In the genomic region with DNA sequence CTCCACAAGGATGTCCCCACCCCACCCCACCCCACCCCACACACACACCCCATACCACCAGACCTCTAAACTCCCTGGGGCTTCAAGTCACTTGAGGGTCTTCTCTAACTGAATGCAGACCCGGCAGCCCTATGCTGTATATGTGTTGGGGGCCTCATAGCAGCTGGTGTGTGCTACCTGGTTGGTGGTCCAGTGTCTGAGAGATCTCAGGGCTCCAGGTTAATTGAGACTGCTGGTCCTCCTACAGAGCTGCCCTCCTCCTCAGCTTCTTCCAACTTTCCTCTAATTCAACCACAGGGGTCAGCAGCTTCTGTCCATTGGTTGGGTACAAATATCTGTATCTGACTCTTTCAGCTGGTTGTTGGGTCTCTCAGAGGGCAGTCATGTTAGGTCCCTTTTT, we compare ENCODE assay signal across 23 mouse cellular contexts.
DNase-seq lines count a peak whose midpoint lies in the region; ATAC-seq and TF ChIP-seq lines count a peak whose summit lies in the region.
"Had no signal": no experiment of that assay in that cellular context is flagged by ENCODE, and none has a peak within 500 bp of the region (broad histone marks: within the 10 kb centered on the region; RNA-seq: fewer than 3 reads in every experiment).

No protein-coding gene starts in this region.

- H3K4me2 ChIP-seq in midbrain, embryonic 11.5 days = no peak overlapping the region
- no peak overlapping the region for H3K4me2 ChIP-seq in midbrain, embryonic 14.5 days (ENCODE audit: low read length)
- H3K4me2 ChIP-seq in midbrain, postnatal 0 days (ENCODE audit: low read depth, low read length, poor library complexity, severe bottlenecking) = no peak overlapping the region
- H3K4me2 ChIP-seq: embryonic facial prominence, embryonic 12.5 days; forebrain, embryonic 13.5 days; forebrain, embryonic 15.5 days had no signal

- H3K9me3 ChIP-seq in heart, embryonic 10.5 days = no peaks in the 10 kb centered on the region
- H3K9me3 ChIP-seq in midbrain, embryonic 11.5 days (ENCODE audit: control insufficient read depth, low read length) = no peaks in the 10 kb centered on the region
- H3K9me3 ChIP-seq in midbrain, embryonic 14.5 days (ENCODE audit: control insufficient read depth, low read length) = no peaks in the 10 kb centered on the region
- H3K9me3 ChIP-seq in midbrain, postnatal 0 days (ENCODE audit: low read length) = no peaks in the 10 kb centered on the region
- H3K9me3 ChIP-seq in midbrain, embryonic 10.5 days (replicated peaks) = no peaks in the 10 kb centered on the region
- H3K9me3 ChIP-seq: embryonic facial prominence, embryonic 10.5 days; embryonic facial prominence, embryonic 12.5 days; forebrain, embryonic 13.5 days; forebrain, embryonic 15.5 days; G1E had no signal

- no peak overlapping the region for H3K9ac ChIP-seq in midbrain, embryonic 11.5 days (ENCODE audit: low read length)
- no peak overlapping the region for H3K9ac ChIP-seq in midbrain, embryonic 14.5 days (replicated peaks; ENCODE audit: low read length)
- H3K9ac ChIP-seq in midbrain, postnatal 0 days (replicated peaks; ENCODE audit: low read length, poor library complexity, severe bottlenecking) = no peak overlapping the region
- H3K9ac ChIP-seq: embryonic facial prominence, embryonic 12.5 days; forebrain, embryonic 13.5 days; forebrain, embryonic 15.5 days had no signal

- 79% methylated on average over 1 of the region's 1 CpGs for WGBS in heart, embryonic 10.5 days
- WGBS in midbrain, embryonic 11.5 days = 88% methylated on average over 1 of the region's 1 CpGs
- 94% methylated on average over 1 of the region's 1 CpGs for WGBS in midbrain, embryonic 14.5 days
- WGBS in midbrain, postnatal 0 days = 95% methylated on average over 1 of the region's 1 CpGs
- WGBS in midbrain, embryonic 10.5 days = 92% methylated on average over 1 of the region's 1 CpGs

- no peak overlapping the region for H3K4me3 ChIP-seq in heart, embryonic 10.5 days
- H3K4me3 ChIP-seq in midbrain, embryonic 11.5 days (ENCODE audit: low read depth, low read length) = no peak overlapping the region
- H3K4me3 ChIP-seq in midbrain, embryonic 14.5 days (replicated peaks; ENCODE audit: low read depth, low read length) = no peak overlapping the region
- H3K4me3 ChIP-seq in midbrain, postnatal 0 days (ENCODE audit: low read depth, low read length) = no peak overlapping the region
- no peak overlapping the region for H3K4me3 ChIP-seq in midbrain, embryonic 10.5 days
- H3K4me3 ChIP-seq: embryonic facial prominence, embryonic 10.5 days; embryonic facial prominence, embryonic 12.5 days; forebrain, embryonic 13.5 days; forebrain, embryonic 15.5 days had no signal

- DNase-seq in heart, adult 11 months = peak; percentile 74
- DNase-seq in heart, embryonic 10.5 days (ENCODE audit: low spot score) = no peak
- DNase-seq in midbrain, embryonic 11.5 days (ENCODE audit: low spot score, missing footprints) = peak; percentile 72
- no peak for DNase-seq in midbrain, embryonic 14.5 days
- DNase-seq in midbrain, postnatal 0 days (ENCODE audit: low spot score) = no peak
- no peak for DNase-seq in midbrain, embryonic 10.5 days (ENCODE audit: low spot score)
- DNase-seq: adrenal gland, adult 8-10 months; adrenal gland, postnatal 14 days; adrenal gland, postnatal 36 days; B cell, adult 2 months; cerebellum, adult 11-12 months; cerebellum, adult 2 months; cerebellum, adult 9-10 months; cerebellum, postnatal 10 days; cerebellum, postnatal 25 days had no signal

- H3K27me3 ChIP-seq in heart, embryonic 10.5 days (ENCODE audit: insufficient read depth, poor library complexity, severe bottlenecking) = no peaks in the 10 kb centered on the region
- no peaks in the 10 kb centered on the region for H3K27me3 ChIP-seq in midbrain, embryonic 11.5 days (ENCODE audit: control insufficient read depth, insufficient read depth, low read length)
- no peaks in the 10 kb centered on the region for H3K27me3 ChIP-seq in midbrain, embryonic 14.5 days (ENCODE audit: control insufficient read depth, insufficient read depth, low read length)
- H3K27me3 ChIP-seq in midbrain, postnatal 0 days (ENCODE audit: insufficient read depth, low read length) = no peaks in the 10 kb centered on the region
- no peaks in the 10 kb centered on the region for H3K27me3 ChIP-seq in midbrain, embryonic 10.5 days (ENCODE audit: low read depth, poor library complexity, severe bottlenecking)
- H3K27me3 ChIP-seq: embryonic facial prominence, embryonic 12.5 days; forebrain, embryonic 13.5 days; forebrain, embryonic 15.5 days; Patski had no signal

- TF ChIP-seq CTCF in midbrain, postnatal 0 days (IDR thresholded peaks at IDR 0.05) = no peak

- H3K27ac ChIP-seq in heart, embryonic 10.5 days = no peak overlapping the region
- H3K27ac ChIP-seq in midbrain, embryonic 11.5 days (ENCODE audit: low read depth, low read length) = no peak overlapping the region
- H3K27ac ChIP-seq in midbrain, embryonic 14.5 days (replicated peaks; ENCODE audit: low read depth, low read length) = no peak overlapping the region
- no peak overlapping the region for H3K27ac ChIP-seq in midbrain, postnatal 0 days (ENCODE audit: low read depth, low read length)
- no peak overlapping the region for H3K27ac ChIP-seq in midbrain, embryonic 10.5 days (replicated peaks)
- H3K27ac ChIP-seq: embryonic facial prominence, embryonic 10.5 days; embryonic facial prominence, embryonic 12.5 days; forebrain, embryonic 13.5 days; forebrain, embryonic 15.5 days had no signal

- ATAC-seq in midbrain, embryonic 11.5 days (ENCODE audit: low FRiP score) = no peak
- no peak for ATAC-seq in midbrain, embryonic 14.5 days (ENCODE audit: low FRiP score, low TSS enrichment)
- peak; percentile 39; the same call in 1 of the 2 replicates for ATAC-seq in midbrain, postnatal 0 days (ENCODE audit: low FRiP score)
- ATAC-seq: activated CD4-positive, CD25-positive, alpha-beta regulatory T cell, adult 4 months; CD4-positive, CD25-positive, alpha-beta regulatory T cell, adult 4 months; forebrain, embryonic 13.5 days; forebrain, embryonic 15.5 days; Patski had no signal

- no peaks in the 10 kb centered on the region for H3K4me1 ChIP-seq in heart, embryonic 10.5 days
- no peaks in the 10 kb centered on the region for H3K4me1 ChIP-seq in midbrain, embryonic 11.5 days (ENCODE audit: control insufficient read depth, insufficient read depth, low read length)
- H3K4me1 ChIP-seq in midbrain, embryonic 14.5 days (ENCODE audit: control insufficient read depth, insufficient read depth, low read length) = no peaks in the 10 kb centered on the region
- no peaks in the 10 kb centered on the region for H3K4me1 ChIP-seq in midbrain, postnatal 0 days (ENCODE audit: insufficient read depth, low read length)
- H3K4me1 ChIP-seq in midbrain, embryonic 10.5 days = no peaks in the 10 kb centered on the region
- H3K4me1 ChIP-seq: embryonic facial prominence, embryonic 10.5 days; embryonic facial prominence, embryonic 12.5 days; forebrain, embryonic 13.5 days; forebrain, embryonic 15.5 days had no signal

- H3K36me3 ChIP-seq in heart, embryonic 10.5 days = no peaks in the 10 kb centered on the region
- H3K36me3 ChIP-seq in midbrain, embryonic 11.5 days (ENCODE audit: control insufficient read depth, insufficient read depth, low read length) = no peaks in the 10 kb centered on the region; the same call in 1 of the 2 replicates
- H3K36me3 ChIP-seq in midbrain, embryonic 14.5 days (ENCODE audit: control insufficient read depth, insufficient read depth, low read length) = peaks cover 32% of the 10 kb centered on the region
- H3K36me3 ChIP-seq in midbrain, postnatal 0 days (ENCODE audit: insufficient read depth, low read length) = peaks cover 16% of the 10 kb centered on the region
- peaks cover 46% of the 10 kb centered on the region for H3K36me3 ChIP-seq in midbrain, embryonic 10.5 days
- H3K36me3 ChIP-seq: embryonic facial prominence, embryonic 10.5 days; embryonic facial prominence, embryonic 12.5 days; G1E had no signal

Comparison
In these comparisons a context has a peak if more than half of its experiments do, and no peak if none do; other contexts are left out.
1. DNase-seq: peak in heart, adult 11 months (single experiment) and midbrain, embryonic 11.5 days (single experiment); none in heart, embryonic 10.5 days (single experiment), midbrain, embryonic 14.5 days (single experiment), midbrain, postnatal 0 days (single experiment) and midbrain, embryonic 10.5 days (single experiment).